Mouse (Mus musculus) cortical plate, adult 2 months (tissue): ENCODE data around the gene Samd13. TPM values are rescaled to one million over a fixed set of nuclear protein-coding genes. Genes with fewer than 3 reads are reported as not detected.

Source experiments
- H3K27ac ChIP-seq: fragments of 200-500 bp; 2 replicates; pipeline ENCODE4 v1.5.1; 2012; ENCODE audit warnings: low read length, control low read depth, inconsistent platforms; ENCODE audit not compliant: insufficient read depth
- H3K4me1 ChIP-seq: fragments of 200-500 bp; 2 replicates; pipeline ENCODE4 v1.6.1; 2011; ENCODE audit warnings: low read length; ENCODE audit not compliant: control insufficient read depth, insufficient read depth
- H3K4me3 ChIP-seq: fragments of 200-500 bp; 2 replicates; pipeline ENCODE4 v1.5.1; 2011; ENCODE audit warnings: mild to moderate bottlenecking, low read length, control low read depth; ENCODE audit not compliant: insufficient read depth
- CTCF ChIP-seq: fragments of 200-500 bp; IDR thresholded peaks from 2 replicates; pipeline ENCODE4 v1.5.1; 2011; ENCODE audit warnings: mild to moderate bottlenecking, control low read depth, low read length; ENCODE audit not compliant: insufficient read depth; ENCODE audit errors: extremely low read depth
- POLR2A ChIP-seq: fragments of 200-500 bp; IDR thresholded peaks from 2 replicates; pipeline ENCODE4 v1.6.1; 2011; ENCODE audit warnings: mild to moderate bottlenecking, low read length, control low read depth; ENCODE audit not compliant: insufficient read depth; ENCODE audit errors: extremely low read depth
- polyA plus RNA-seq: library from polyadenylated mRNA; depleted of rRNA; stranded (reverse); fragments of >200 nt; gene quantifications from 2 replicates; pipeline ENCODE4 v1.2.3, GENCODE M21; 2012

Gene Samd13
- polyA plus RNA-seq, 1 experiment = 0.54 TPM

DNA sequence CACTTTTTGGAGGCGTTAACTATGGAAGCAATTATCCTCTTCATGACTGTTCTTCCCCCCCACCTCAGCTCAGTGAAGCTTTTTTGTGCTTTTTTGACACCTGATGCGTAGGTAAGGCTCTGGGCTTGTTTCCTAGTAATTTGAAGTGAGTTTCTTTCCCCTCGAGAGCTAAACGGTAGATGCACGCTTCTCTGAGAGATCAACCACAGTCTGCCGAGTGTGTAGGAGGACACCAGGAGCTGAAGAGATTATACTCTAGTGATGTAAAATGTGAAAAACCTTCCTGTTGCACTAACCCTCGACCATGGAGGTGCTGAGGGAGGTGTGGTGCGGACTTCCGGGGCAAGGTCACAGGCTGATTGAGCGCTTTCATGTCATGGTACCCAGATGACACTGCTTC is 65.3 kb downstream of the Samd13 start:
- H3K27ac ChIP-seq = peak overlapping the region; percentile 30; the same call in 1 of the 2 replicates

DNA sequence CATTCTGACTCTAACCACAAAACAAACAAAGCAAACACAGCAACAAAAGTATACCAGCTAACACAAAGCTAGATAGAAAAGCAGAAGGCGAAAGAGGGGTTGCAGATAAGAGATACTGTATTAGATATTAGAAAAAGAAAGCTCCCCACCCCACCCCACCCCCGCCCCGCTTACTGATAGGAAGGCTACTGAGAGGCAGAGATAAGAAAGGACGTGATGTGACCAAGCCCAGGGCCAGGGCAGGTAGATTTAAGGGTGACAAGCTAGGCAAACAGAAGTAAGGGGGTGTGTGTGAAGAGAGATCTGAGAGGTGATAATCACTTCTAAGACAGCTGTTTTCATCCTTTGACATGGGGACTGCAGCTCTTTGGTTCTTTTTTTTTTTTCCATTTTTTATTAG is 67.0 kb downstream of the Samd13 start:
- Histone ChIP-seq H3K4me1 (peaks cover 8% of the 10 kb centered on the region), H3K27ac (no peak overlapping the region), H3K4me3 (no peak overlapping the region)
- TF ChIP-seq POLR2A = no peak
- TF ChIP-seq CTCF = no peak

More for the DNA sequence above, 65.3 kb downstream of the Samd13 start:
- H3K4me3 ChIP-seq = no peak overlapping the region
- TF ChIP-seq POLR2A (no peak), CTCF (no peak)
- peaks cover 9% of the 10 kb centered on the region for H3K4me1 ChIP-seq

DNA sequence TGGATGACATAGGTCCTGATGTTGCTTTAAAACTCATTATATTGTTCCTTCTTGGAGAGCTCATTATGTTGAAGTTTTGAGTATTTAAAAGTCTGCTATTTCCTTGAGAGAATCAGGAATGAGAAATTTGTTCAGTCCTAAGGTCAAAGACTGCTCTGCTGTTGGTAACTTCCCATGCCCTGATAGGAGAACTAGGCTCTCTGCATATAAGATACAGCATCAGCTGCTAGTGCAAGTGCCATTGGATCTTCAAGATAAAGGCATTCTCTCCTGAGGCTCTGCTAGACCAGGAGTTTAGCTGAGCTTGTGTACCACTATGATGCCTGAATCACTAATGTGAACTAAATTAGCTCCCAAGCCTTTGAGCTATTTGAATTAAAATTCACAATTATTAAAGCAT is 67.4 kb downstream of the Samd13 start:
- H3K4me3 ChIP-seq = no peak overlapping the region
- no peak for TF ChIP-seq CTCF

DNA sequence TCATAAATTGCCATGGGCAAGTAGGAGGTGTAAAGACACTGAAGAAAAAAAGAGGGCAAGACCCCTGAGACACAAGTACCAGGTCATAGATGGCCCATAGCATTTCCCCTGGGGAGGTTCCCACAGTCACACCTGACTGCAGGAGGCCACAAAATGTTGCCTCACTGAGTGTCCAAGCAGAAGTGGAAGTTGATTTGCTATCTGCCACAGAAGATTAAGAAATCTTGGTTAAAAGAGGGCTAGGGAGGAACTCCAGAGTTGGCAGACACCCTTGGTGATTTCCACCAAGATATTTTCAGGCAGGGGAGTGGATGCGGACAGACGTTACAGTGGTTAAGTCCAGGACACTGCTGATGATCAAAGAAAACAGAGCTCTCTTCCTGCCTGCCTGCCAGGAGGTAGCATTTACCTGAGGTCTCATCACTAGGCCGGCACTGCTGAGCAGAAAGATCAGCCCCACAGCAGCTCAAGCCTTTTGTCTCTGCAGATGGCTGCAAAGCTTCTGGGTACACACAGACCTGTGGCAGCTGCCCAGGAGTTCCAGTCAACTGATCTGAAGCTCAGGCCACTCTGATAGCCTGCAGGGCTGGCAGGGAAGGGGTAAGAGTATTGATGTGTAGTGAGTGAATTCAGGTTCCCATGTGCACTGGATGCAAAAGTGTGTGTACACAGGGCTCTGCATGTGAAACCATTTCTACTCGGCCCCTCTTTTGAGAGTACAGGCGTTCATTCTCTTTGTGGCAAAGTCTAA is 68.7 kb downstream of the Samd13 start:
- Histone ChIP-seq H3K4me1 (peaks cover 6% of the 10 kb centered on the region), H3K27ac (no peak overlapping the region), H3K4me3 (no peak overlapping the region)
- TF ChIP-seq POLR2A (no peak), CTCF (no peak)

More for the DNA sequence above, 67.4 kb downstream of the Samd13 start:
- H3K27ac ChIP-seq = no peak overlapping the region
- H3K4me1 ChIP-seq = peaks cover 8% of the 10 kb centered on the region

DNA sequence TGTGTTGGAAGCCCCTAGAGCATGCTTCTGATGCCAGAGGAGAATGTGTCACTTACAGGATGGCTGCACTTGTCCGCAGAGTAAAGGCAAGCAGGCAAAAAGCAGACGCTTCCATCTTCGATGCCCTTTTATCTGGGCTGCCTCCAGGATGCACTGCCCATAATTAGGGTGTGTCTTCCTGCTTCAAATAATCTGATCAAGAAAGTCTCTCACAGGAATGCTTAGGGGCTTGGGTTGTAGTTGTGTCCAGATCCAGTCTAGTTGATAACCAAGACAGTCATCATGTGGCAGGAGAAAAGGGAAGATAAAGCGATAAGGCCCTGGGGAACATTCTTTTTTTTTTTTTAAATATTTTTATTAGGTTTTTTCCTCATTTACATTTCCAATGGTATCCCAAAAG is 69.9 kb downstream of the Samd13 start, which contains the start of gene Dnase2b:
Gene Dnase2b, minus strand, starts transcription at position 101 of the 400 bp plus-strand sequence.
- peaks cover 4% of the 10 kb centered on the region for H3K4me1 ChIP-seq
- H3K27ac ChIP-seq = no peak within 1 kb of the TSS
- H3K4me3 ChIP-seq = no peak within 1 kb of the TSS
- TF ChIP-seq CTCF (no peak), POLR2A (no peak)

DNA sequence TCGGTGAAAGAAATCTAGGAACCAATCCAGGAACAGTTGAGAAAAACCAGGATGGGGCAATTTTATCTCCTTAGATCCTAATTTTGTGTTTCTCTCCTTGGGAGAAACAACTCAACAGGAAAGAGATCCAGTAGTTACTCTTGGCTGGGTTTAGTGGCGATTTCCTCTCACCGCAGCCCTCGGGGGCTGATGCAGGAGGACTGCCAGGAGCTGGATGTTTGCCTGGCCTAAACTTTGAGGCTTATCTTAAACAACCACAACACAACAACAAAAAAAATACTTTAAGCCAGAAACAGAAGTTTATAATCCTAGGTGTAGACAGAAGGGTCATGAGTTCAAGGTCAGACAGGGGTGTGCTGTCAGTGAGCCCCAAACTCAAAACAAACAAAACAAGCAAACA is 73.6 kb downstream of the Samd13 start:
- no peak for TF ChIP-seq CTCF
- no peak for TF ChIP-seq POLR2A
- no peak overlapping the region for H3K4me3 ChIP-seq
- peaks cover 9% of the 10 kb centered on the region for H3K4me1 ChIP-seq
- H3K27ac ChIP-seq = no peak overlapping the region

DNA sequence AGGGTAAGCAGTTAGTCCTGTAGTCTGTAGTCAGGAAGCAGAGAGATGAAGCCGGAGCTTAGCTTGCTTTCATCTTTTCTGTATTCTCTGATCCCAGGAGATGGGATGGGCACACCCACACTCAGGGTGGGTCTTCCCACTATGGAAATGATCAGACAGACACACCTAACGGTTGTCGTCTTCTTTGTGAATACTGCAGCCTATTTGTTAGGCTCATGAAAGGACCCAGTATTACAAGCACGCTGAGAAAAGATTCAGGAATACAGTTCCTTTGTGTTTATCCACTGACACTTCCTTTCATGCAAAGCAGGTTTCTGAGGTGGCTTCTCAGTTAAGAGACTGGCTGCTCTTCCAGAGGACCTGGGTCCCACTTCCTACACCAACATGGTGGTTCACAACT is 74.1 kb downstream of the Samd13 start:
- Histone ChIP-seq H3K4me3 (no peak overlapping the region), H3K4me1 (peaks cover 10% of the 10 kb centered on the region), H3K27ac (no peak overlapping the region)
- no peak for TF ChIP-seq CTCF
- no peak for TF ChIP-seq POLR2A

DNA sequence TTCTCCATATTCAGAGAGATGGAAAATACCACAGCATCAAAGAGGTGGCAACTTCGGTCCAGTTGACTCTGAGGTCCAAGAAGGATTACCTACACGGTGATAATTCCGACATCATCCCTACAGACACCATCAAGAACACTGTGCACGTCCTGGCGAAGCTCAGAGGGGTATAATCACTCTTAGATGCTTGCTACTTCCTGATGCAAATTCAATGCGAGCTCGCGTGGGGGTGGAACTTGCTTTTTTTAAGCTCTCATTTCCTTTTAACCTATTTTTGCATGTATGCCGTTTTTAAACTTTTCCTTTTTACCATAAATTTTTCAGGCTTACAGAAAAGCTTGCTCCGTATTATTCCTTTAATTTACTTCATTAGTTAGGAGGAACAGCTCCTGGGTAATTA is 75.1 kb downstream of the Samd13 start:
- TF ChIP-seq POLR2A = no peak
- no peak for TF ChIP-seq CTCF
- peaks cover 10% of the 10 kb centered on the region for H3K4me1 ChIP-seq
- H3K4me3 ChIP-seq = no peak overlapping the region
- no peak overlapping the region for H3K27ac ChIP-seq

DNA sequence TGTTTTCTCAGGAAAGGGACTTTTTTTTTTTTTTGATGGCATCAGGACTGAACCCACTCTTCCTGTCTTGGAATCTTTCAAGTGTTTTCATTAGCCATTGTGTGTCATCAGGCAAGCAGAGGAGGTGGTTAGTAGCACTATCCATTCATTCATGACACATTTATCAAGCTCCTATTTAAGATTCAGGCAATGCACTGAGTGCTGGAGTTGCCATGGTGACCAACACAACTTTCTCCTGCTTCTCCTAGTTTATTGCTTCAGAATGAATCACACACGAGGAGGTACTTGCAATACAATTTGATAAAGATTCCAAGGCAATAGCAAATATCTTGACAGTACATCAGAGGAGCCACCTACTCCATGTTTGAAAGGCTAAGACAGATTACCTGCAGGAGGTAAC is 78.0 kb downstream of the Samd13 start:
- TF ChIP-seq CTCF (no peak), POLR2A (no peak)
- peaks cover 10% of the 10 kb centered on the region for H3K4me1 ChIP-seq
- no peak overlapping the region for H3K27ac ChIP-seq
- no peak overlapping the region for H3K4me3 ChIP-seq

DNA sequence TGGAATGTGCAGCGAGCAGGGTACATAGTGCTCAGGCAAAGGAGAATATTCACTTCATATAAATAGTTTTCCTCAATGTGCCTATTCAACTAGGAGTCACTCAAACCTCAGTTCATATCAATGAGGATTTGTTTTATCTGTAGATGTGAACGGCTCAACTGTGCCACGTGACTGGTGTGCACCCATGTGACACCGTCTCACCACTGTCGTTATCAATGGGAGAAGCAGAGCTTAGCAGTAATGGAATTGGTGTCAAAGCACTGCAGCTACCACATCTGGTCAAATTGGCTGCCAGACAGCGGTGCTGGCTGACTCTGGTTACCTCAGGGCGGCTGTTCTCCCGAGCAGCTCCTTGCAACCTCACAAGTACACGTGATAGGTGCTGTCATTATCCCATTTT is 80.7 kb downstream of the Samd13 start:
- H3K4me1 ChIP-seq = peaks cover 7% of the 10 kb centered on the region
- TF ChIP-seq CTCF = no peak
- TF ChIP-seq POLR2A = no peak
- H3K27ac ChIP-seq = no peak overlapping the region
- H3K4me3 ChIP-seq = no peak overlapping the region
